Mouse (Mus musculus) embryonic facial prominence, embryonic 11.5 days (tissue): Measurements from ENCODE around the gene Pkp3. TPM values are rescaled to one million over a fixed set of nuclear protein-coding genes. Genes with fewer than 3 reads are reported as not detected.

Experiments
- ATAC-seq: fragments of 200-750 bp; cut with Nextera tagmentation; replicated peaks from 2 replicates; pipeline ENCODE4 v1.8.0; 2017; ENCODE audit warnings: low read depth; ENCODE audit not compliant: insufficient number of reproducible peaks, low FRiP score, low TSS enrichment
- DNase-seq: peaks from one replicate; pipeline ENCODE4 v3.0.0-alpha.2; 2015; ENCODE audit warnings: low spot score
- H3K27ac ChIP-seq: fragments of 300-500 bp; sonication (generic); replicated peaks from 2 replicates; pipeline ENCODE4 v1.5.1; 2014; ENCODE audit warnings: mild to moderate bottlenecking, low read depth, low read length, control low read depth
- H3K27me3 ChIP-seq: fragments of 300-500 bp; sonication (generic); 2 replicates; pipeline ENCODE4 v1.6.1; 2014; ENCODE audit warnings: mild to moderate bottlenecking, low read length, moderate library complexity, mixed read lengths; ENCODE audit not compliant: control insufficient read depth, insufficient read depth
- H3K36me3 ChIP-seq: fragments of 300-500 bp; sonication (generic); replicated peaks from 2 replicates; pipeline ENCODE4 v1.6.1; 2014; ENCODE audit warnings: low read depth, mild to moderate bottlenecking, low read length, moderate library complexity, mixed read lengths; ENCODE audit not compliant: control insufficient read depth, insufficient read depth
- H3K4me1 ChIP-seq: fragments of 300-500 bp; sonication (generic); 2 replicates; pipeline ENCODE4 v1.6.1; 2014; ENCODE audit warnings: low read length, mixed read lengths; ENCODE audit not compliant: control insufficient read depth, insufficient read depth
- H3K4me2 ChIP-seq: fragments of 300-500 bp; sonication (generic); 2 replicates; pipeline ENCODE4 v1.6.1; 2014; ENCODE audit warnings: low read depth, mild to moderate bottlenecking, control low read depth, low read length, moderate library complexity
- H3K4me3 ChIP-seq: fragments of 300-500 bp; sonication (generic); 2 replicates; pipeline ENCODE4 v1.5.1; 2014; ENCODE audit warnings: low read depth, low read length, control low read depth
- H3K9ac ChIP-seq: fragments of 300-500 bp; sonication (generic); replicated peaks from 2 replicates; pipeline ENCODE4 v1.6.1; 2014; ENCODE audit warnings: mild to moderate bottlenecking, control low read depth, low read length
- H3K9me3 ChIP-seq: fragments of 300-500 bp; sonication (generic); replicated peaks from 2 replicates; pipeline ENCODE4 v1.6.1; 2016; ENCODE audit warnings: mild to moderate bottlenecking, low read length, inconsistent platforms, mixed read lengths; ENCODE audit not compliant: control insufficient read depth
- WGBS: fragments of 180-500 bp; shearing (Covaris S2); extraction: QIAGEN DNeasy Blood & Tissue Kit; methylation state at CpG from one replicate; pipeline ENCODE4 v1.1.7; 2014; 5-methylcytosine and 5-hydroxymethylcytosine counted together
- polyA plus RNA-seq: library from polyadenylated mRNA; unstranded; fragments of >200 nt; fragmentation: Nextera tagmentation; extraction: Ambion mirVana; gene quantifications from 2 replicates; pipeline ENCODE4 v1.2.1, GENCODE M21; 2014

The Pkp3 gene
- polyA plus RNA-seq, 1 experiment from 2014 or later: 3.5 TPM

GRCm38 (mm10) chr7:141060426-141061242 is 17.4 kb upstream of the Pkp3 start, which contains the start of gene B4galnt4:
B4galnt4 (plus strand) TSS chr7:141061104.
- H3K27ac ChIP-seq: peak within 1 kb of the TSS; percentile 62
- H3K9ac ChIP-seq: peak within 1 kb of the TSS; percentile 95
- H3K36me3 ChIP-seq: peaks cover 3% of the 10 kb centered on the region
- peak; percentile 95 for ATAC-seq
- H3K27me3 ChIP-seq: no peaks in the 10 kb centered on the region
- under 1% methylated on average over 64 of the region's 72 CpGs for WGBS
- peak; percentile 93 for DNase-seq
- peak within 1 kb of the TSS; percentile 82 for H3K4me3 ChIP-seq
- no peaks in the 10 kb centered on the region; the same call in 1 of the 2 replicates for H3K4me1 ChIP-seq
- H3K9me3 ChIP-seq: no peaks in the 10 kb centered on the region
- H3K4me2 ChIP-seq: peak within 1 kb of the TSS; percentile 80

DNA sequence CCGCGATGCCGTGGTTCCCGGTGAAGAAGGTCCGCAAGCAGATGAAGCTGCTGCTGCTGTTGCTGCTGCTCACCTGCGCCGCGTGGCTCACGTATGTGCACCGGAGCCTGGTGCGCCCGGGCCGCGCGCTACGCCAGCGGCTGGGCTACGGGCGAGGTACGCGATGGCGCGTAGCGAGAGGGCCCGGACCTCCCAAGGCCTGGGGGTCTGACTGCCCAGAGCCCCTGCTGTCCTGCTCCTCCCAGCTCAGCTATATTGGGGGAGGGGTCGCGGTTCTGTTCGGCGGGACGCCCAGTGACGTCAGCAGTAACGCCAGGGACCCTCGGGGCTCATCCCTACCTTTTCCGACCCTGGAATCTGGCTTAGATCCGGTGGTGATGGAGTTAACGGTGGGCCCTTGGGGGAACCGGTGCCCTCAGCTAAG is 16.7 kb upstream of the Pkp3 start:
- Histone ChIP-seq H3K36me3 (peaks cover 3% of the 10 kb centered on the region), H3K27me3 (no peaks in the 10 kb centered on the region), H3K9me3 (no peaks in the 10 kb centered on the region), H3K9ac (peak overlapping the region; percentile 95), H3K4me2 (peak overlapping the region; percentile 80), H3K4me1 (no peaks in the 10 kb centered on the region; the same call in 1 of the 2 replicates), H3K4me3 (peak overlapping the region; percentile 82), H3K27ac (peak overlapping the region; percentile 62)
- WGBS: 0% methylated on average over 37 of the region's 37 CpGs
- ATAC-seq: peak; percentile 46
- DNase-seq: peak; percentile 61

DNA sequence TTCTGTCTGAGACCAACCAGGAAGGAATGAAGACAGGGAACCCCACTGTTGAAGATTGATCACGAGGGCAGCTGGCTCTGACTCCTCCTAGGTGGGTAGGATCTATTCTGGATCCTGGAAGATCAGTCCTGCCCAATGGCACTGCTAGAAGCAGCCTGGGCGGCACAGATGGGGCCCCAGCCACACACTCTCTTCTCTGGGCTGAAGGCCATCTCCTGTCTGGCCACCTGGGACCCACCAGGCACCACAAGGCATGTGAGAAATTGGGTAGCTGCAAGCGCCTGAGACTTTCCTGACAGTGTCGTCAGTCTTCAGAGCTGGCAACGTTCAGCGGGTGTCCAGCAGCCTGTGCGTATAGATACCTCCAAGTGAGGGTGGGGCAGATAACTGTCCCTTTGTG is 15.5 kb upstream of the Pkp3 start:
- Histone ChIP-seq H3K4me3 (no peak overlapping the region), H3K4me2 (no peak overlapping the region), H3K9me3 (no peaks in the 10 kb centered on the region), H3K4me1 (no peaks in the 10 kb centered on the region; the same call in 1 of the 2 replicates), H3K27ac (no peak overlapping the region), H3K27me3 (no peaks in the 10 kb centered on the region), H3K36me3 (peaks cover 3% of the 10 kb centered on the region), H3K9ac (no peak overlapping the region)
- no peak for ATAC-seq
- 89% methylated on average over 7 of the region's 7 CpGs for WGBS
- no peak for DNase-seq

DNA sequence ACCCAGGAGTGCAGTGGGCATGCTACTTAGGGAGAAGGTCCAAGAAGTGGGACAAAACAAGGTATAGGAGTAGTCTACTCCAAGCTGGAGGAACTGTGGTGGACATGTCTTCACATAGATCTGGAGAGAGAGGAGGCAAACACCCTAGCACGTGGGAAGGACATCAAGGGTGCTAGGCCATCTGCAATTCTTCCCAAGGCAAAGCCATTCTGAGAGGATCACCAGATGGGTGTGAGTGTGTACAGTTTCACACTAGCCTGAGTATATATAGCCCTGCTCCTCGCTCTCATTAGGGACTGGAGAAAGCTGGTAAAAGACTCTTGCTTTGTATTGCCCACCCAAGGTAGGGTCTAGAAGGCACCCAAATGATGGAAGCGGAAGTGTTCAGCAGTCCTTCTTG is 14.7 kb upstream of the Pkp3 start:
- no peaks in the 10 kb centered on the region; the same call in 1 of the 2 replicates for H3K4me1 ChIP-seq
- no peak overlapping the region for H3K9ac ChIP-seq
- no peaks in the 10 kb centered on the region for H3K27me3 ChIP-seq
- DNase-seq: no peak
- no peak overlapping the region for H3K27ac ChIP-seq
- H3K4me3 ChIP-seq: no peak overlapping the region
- WGBS: 93% methylated on average over 3 of the region's 3 CpGs
- H3K4me2 ChIP-seq: no peak overlapping the region
- H3K36me3 ChIP-seq: peaks cover 3% of the 10 kb centered on the region
- no peaks in the 10 kb centered on the region for H3K9me3 ChIP-seq
- ATAC-seq: no peak

GRCm38 (mm10) chr7:141064175-141064574 is 13.8 kb upstream of the Pkp3 start:
- H3K9me3 ChIP-seq: no peaks in the 10 kb centered on the region
- no peaks in the 10 kb centered on the region for H3K27me3 ChIP-seq
- H3K4me2 ChIP-seq: no peak overlapping the region
- 85% methylated on average over 7 of the region's 7 CpGs for WGBS
- H3K27ac ChIP-seq: no peak overlapping the region
- ATAC-seq: no peak
- H3K9ac ChIP-seq: no peak overlapping the region
- H3K36me3 ChIP-seq: peaks cover 3% of the 10 kb centered on the region
- DNase-seq: no peak
- H3K4me1 ChIP-seq: no peaks in the 10 kb centered on the region; the same call in 1 of the 2 replicates
- no peak overlapping the region for H3K4me3 ChIP-seq

DNA sequence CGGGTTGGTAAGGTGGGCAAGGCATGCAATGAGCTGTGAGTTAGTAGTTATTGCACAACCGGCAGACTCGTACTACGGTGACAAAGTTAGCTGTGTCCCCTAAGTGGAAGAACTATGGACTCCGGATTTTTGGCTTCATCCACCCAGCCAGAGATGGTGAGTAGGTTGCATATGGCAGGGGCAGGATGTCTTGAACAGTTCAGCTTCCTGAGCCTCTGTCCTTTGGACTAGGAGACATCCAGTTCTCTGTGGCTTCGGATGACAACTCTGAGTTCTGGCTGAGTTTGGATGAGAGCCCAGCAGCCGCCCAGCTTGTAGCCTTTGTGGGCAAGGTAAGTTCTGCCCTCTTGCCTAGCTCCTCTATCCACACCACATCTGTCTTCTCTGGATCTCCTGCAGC is 13.4 kb upstream of the Pkp3 start:
- Histone ChIP-seq H3K4me1 (no peaks in the 10 kb centered on the region; the same call in 1 of the 2 replicates), H3K4me2 (no peak overlapping the region), H3K9ac (no peak overlapping the region), H3K27me3 (no peaks in the 10 kb centered on the region), H3K36me3 (peaks cover 3% of the 10 kb centered on the region), H3K9me3 (no peaks in the 10 kb centered on the region), H3K27ac (no peak overlapping the region), H3K4me3 (no peak overlapping the region)
- DNase-seq (no peak), ATAC-seq (no peak)
- WGBS: 96% methylated on average over 7 of the region's 7 CpGs

DNA sequence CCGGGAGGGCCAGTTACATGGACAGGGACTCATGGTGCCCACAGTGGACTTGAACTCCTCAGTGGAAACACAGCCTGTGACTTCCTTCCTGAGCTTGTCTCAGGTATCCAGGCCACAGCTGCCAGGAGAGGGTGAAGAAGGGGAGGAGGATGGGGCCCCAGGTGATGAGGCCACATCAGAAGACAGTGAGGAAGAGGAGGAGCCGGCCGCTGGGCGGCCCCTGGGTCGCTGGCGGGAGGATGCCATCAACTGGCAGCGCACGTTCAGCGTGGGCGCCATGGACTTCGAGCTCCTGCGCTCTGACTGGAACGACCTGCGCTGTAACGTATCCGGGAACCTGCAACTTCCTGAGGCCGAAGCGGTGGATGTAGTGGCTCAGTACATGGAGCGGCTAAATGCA is 9.7 kb upstream of the Pkp3 start:
- Histone ChIP-seq H3K9ac (no peak overlapping the region), H3K9me3 (no peaks in the 10 kb centered on the region), H3K36me3 (peaks cover 3% of the 10 kb centered on the region), H3K4me2 (no peak overlapping the region), H3K4me1 (peaks cover 3% of the 10 kb centered on the region; the same call in 1 of the 2 replicates), H3K27me3 (peaks cover 11% of the 10 kb centered on the region), H3K4me3 (no peak overlapping the region), H3K27ac (no peak overlapping the region)
- ATAC-seq: no peak
- 71% methylated on average over 19 of the region's 19 CpGs for WGBS
- no peak for DNase-seq
